21 mouse cellular contexts compared by ENCODE assay signal in the genomic region with DNA sequence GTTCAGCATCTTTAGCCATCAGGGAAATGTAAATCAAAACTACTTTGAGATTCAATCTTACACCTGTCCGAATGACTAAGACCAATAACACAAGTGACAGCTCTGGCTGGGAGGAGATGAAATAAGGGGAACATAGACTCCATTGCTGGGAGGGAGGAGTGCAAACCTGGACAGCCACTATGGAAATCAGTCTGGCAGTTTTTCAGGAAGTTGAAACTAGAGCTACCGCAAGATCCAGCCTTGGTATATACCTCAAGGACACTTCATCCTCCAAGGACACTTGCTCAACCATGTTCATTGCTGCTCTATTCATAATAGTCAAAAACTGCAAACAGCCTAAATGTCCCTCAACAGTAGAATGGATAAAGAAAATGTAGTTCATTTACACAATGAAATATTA. TPM values are rescaled to one million over a fixed set of nuclear protein-coding genes. Genes with fewer than 3 reads are reported as not detected.
DNase-seq lines count a peak whose midpoint lies in the region; TF ChIP-seq lines count a peak whose summit lies in the region.
"Had no signal": no experiment of that assay in that cellular context is flagged by ENCODE, and none has a peak within 500 bp of the region (broad histone marks: within the 10 kb centered on the region; RNA-seq: fewer than 3 reads in every experiment).

No protein-coding gene starts in this region.

- intact Hi-C loops in gastrocnemius, adult 2 months (cut with DNase I), result no loop called here

- peak overlapping the region; percentile 13; the same call in 1 of the 2 replicates for H3K27ac ChIP-seq in gastrocnemius, adult 2 months
- H3K27ac ChIP-seq: embryonic facial prominence, embryonic 10.5 days; forebrain, embryonic 13.5 days; heart, embryonic 15.5 days; hindbrain, embryonic 13.5 days; hindbrain, postnatal 0 days; intestine, embryonic 15.5 days had no signal

- H3K4me3 ChIP-seq in gastrocnemius, adult 2 months, result no peak overlapping the region
- H3K4me3 ChIP-seq: embryonic facial prominence, embryonic 10.5 days; forebrain, embryonic 13.5 days; heart, embryonic 15.5 days; hindbrain, embryonic 13.5 days; intestine, embryonic 15.5 days had no signal

- TF ChIP-seq CTCF in gastrocnemius, adult 2 months (IDR thresholded peaks at IDR 0.05), result no peak

- DNase-seq in adrenal gland, adult (ENCODE audit: inconsistent age in 2 of 2, low spot score in 1 of 2), result peak; percentile 13 to 65
- no peak for DNase-seq in adrenal gland, adult 18-20 months (ENCODE audit: low spot score in 2 of 2)
- no peak for DNase-seq in gastrocnemius, adult 2 months
- DNase-seq in gastrocnemius, postnatal 25 days, result no peak
- peak; percentile 15 for DNase-seq in lung, postnatal 36 days
- no peak for DNase-seq in lung, postnatal 25 days (ENCODE audit: low spot score)
- no peak for DNase-seq in retina, embryonic 14.5 days (ENCODE audit: low spot score)
- DNase-seq in ovary, postnatal 10 days (ENCODE audit: low spot score), result no peak
- DNase-seq: adrenal gland, postnatal 25 days; cerebellum, adult 2 months; cerebellum, postnatal 10 days; forebrain, postnatal 0 days; gastrocnemius, postnatal 14 days; heart, adult 18-20 months; heart, postnatal 14 days had no signal

RNA-seq across cellular contexts. Expression of gene Cep350, which starts 23.9 kb away (rescaled TPM):
- 10 to 100 TPM; 27.7 to 33.2 TPM for total RNA-seq in adrenal gland, adult 18-20 months (2021)
- 10 to 100 TPM; 39.6 to 41.6 TPM for total RNA-seq in gastrocnemius, adult 2 months (2021)
- 10 to 100 TPM; 30.7 to 32.1 TPM for total RNA-seq in gastrocnemius, postnatal 25 days (2021)

Comparison
In these comparisons a context has a peak if more than half of its experiments do, and no peak if none do; other contexts are left out.
1. DNase-seq: peak in adrenal gland, adult (2 of 2) and lung, postnatal 36 days (single experiment); none in adrenal gland, adult 18-20 months (0 of 2), gastrocnemius, adult 2 months (single experiment), gastrocnemius, postnatal 25 days (single experiment), lung, postnatal 25 days (single experiment), retina, embryonic 14.5 days (single experiment) and ovary, postnatal 10 days (single experiment).